Mouse (Mus musculus) intestine, embryonic 14.5 days (tissue): ENCODE data around the gene Cdt1. TPM values are rescaled to one million over a fixed set of nuclear protein-coding genes. Genes with fewer than 3 reads are reported as not detected.

Source experiments
- ATAC-seq: fragments of 200-750 bp; cut with Nextera tagmentation; replicated peaks from 2 replicates; pipeline ENCODE4 v1.8.0; 2017; ENCODE audit warnings: low read depth, moderate number of reproducible peaks, moderate TSS enrichment, moderate library complexity; ENCODE audit not compliant: low FRiP score, low TSS enrichment
- DNase-seq: peaks from one replicate; pipeline ENCODE4 v3.0.0-alpha.2; 2018; ENCODE audit warnings: low spot score
- H3K27ac ChIP-seq: fragments of 300-500 bp; sonication (generic); 2 replicates; pipeline ENCODE4 v1.5.1; 2014; ENCODE audit warnings: low read depth, mild to moderate bottlenecking, control low read depth
- H3K27me3 ChIP-seq: fragments of 300-500 bp; sonication (generic); replicated peaks from 2 replicates; pipeline ENCODE4 v1.6.1; 2014; ENCODE audit warnings: low read length, control low read depth; ENCODE audit not compliant: control insufficient read depth, insufficient read depth
- H3K36me3 ChIP-seq: fragments of 300-500 bp; sonication (generic); 2 replicates; pipeline ENCODE4 v1.6.1; 2014; ENCODE audit warnings: low read length, control low read depth; ENCODE audit not compliant: control insufficient read depth, insufficient read depth
- H3K4me1 ChIP-seq: fragments of 300-500 bp; sonication (generic); replicated peaks from 2 replicates; pipeline ENCODE4 v1.6.1; 2014; ENCODE audit warnings: low read length, control low read depth, mixed read lengths; ENCODE audit not compliant: control insufficient read depth, insufficient read depth
- H3K4me2 ChIP-seq: fragments of 300-500 bp; sonication (generic); 2 replicates; pipeline ENCODE4 v1.6.1; 2014; ENCODE audit warnings: low read length
- H3K4me3 ChIP-seq: fragments of 300-500 bp; sonication (generic); 2 replicates; pipeline ENCODE4 v1.5.1; 2014; ENCODE audit warnings: low read depth, low read length, control low read depth, mixed read lengths
- H3K9ac ChIP-seq: fragments of 300-500 bp; sonication (generic); 2 replicates; pipeline ENCODE4 v1.6.1; 2014; ENCODE audit warnings: mild to moderate bottlenecking, low read length
- H3K9me3 ChIP-seq: fragments of 300-500 bp; sonication (generic); 2 replicates; pipeline ENCODE4 v1.6.1; 2016; ENCODE audit warnings: low read length, control low read depth; ENCODE audit not compliant: control insufficient read depth
- WGBS: fragments of 180-500 bp; shearing (Covaris S2); extraction: QIAGEN DNeasy Blood & Tissue Kit; methylation state at CpG from one replicate; pipeline ENCODE4 v1.1.7; 2014; 5-methylcytosine and 5-hydroxymethylcytosine counted together
- polyA plus RNA-seq: library from polyadenylated mRNA; unstranded; fragments of >200 nt; fragmentation: Nextera tagmentation; extraction: Ambion mirVana; gene quantifications from 2 replicates; pipeline ENCODE4 v1.2.1, GENCODE M21; 2014

Cdt1 gene
- polyA plus RNA-seq, 1 experiment from 2014 or later: 49.3 TPM

- no peak overlapping the region for H3K9ac ChIP-seq
Measured at GRCm38 (mm10) chr8:122546811-122547453, 20.9 kb upstream of the Cdt1 start.

GRCm38 (mm10) chr8:122547815-122548214, 20.0 kb upstream of the Cdt1 start:
- no peak for ATAC-seq
- Histone ChIP-seq H3K9ac (no peak overlapping the region), H3K36me3 (no peaks in the 10 kb centered on the region)

More at GRCm38 (mm10) chr8:122546811-122547453, 20.9 kb upstream of the Cdt1 start:
- WGBS: 50% methylated on average over 24 of the region's 24 CpGs
- DNase-seq: no peak
- H3K9me3 ChIP-seq: no peaks in the 10 kb centered on the region
- H3K4me2 ChIP-seq: peak overlapping the region; percentile 28; the same call in 1 of the 2 replicates
- peaks cover 33% of the 10 kb centered on the region for H3K4me1 ChIP-seq
- peak overlapping the region; percentile 64; the same call in 1 of the 2 replicates for H3K27ac ChIP-seq
- 0 out of 2 replicates have a peak overlapping the region, but pooled peaks have one; percentile 0 for H3K4me3 ChIP-seq
- no peaks in the 10 kb centered on the region for H3K27me3 ChIP-seq
- ATAC-seq: no peak
- H3K36me3 ChIP-seq: no peaks in the 10 kb centered on the region

GRCm38 (mm10) chr8:122548331-122548730, 19.5 kb upstream of the Cdt1 start:
- Histone ChIP-seq H3K4me1 (peaks cover 33% of the 10 kb centered on the region), H3K27me3 (no peaks in the 10 kb centered on the region), H3K36me3 (no peaks in the 10 kb centered on the region), H3K9ac (no peak overlapping the region), H3K4me2 (0 out of 2 replicates have a peak overlapping the region, but pooled peaks have one; percentile 7), H3K9me3 (no peaks in the 10 kb centered on the region), H3K4me3 (no peak overlapping the region), H3K27ac (0 out of 2 replicates have a peak overlapping the region, but pooled peaks have one; percentile 64)
- DNase-seq (no peak), ATAC-seq (no peak)
- 60% methylated on average over 13 of the region's 13 CpGs for WGBS

More at GRCm38 (mm10) chr8:122547815-122548214, 20.0 kb upstream of the Cdt1 start:
- Histone ChIP-seq H3K9me3 (no peaks in the 10 kb centered on the region), H3K27me3 (no peaks in the 10 kb centered on the region), H3K27ac (peak overlapping the region; percentile 64), H3K4me3 (0 out of 2 replicates have a peak overlapping the region, but pooled peaks have one; percentile 0), H3K4me2 (peak overlapping the region; percentile 28), H3K4me1 (peaks cover 33% of the 10 kb centered on the region)
- DNase-seq: no peak
- WGBS: 21% methylated on average over 5 of the region's 5 CpGs

GRCm38 (mm10) chr8:122548891-122549439, 18.9 kb upstream of the Cdt1 start:
- Histone ChIP-seq H3K4me3 (no peak overlapping the region), H3K9ac (no peak overlapping the region), H3K4me2 (peak overlapping the region; percentile 61), H3K9me3 (no peaks in the 10 kb centered on the region), H3K27me3 (no peaks in the 10 kb centered on the region), H3K27ac (peak overlapping the region; percentile 22; the same call in 1 of the 2 replicates), H3K4me1 (peaks cover 33% of the 10 kb centered on the region), H3K36me3 (no peaks in the 10 kb centered on the region)
- ATAC-seq (no peak), DNase-seq (no peak)
- 80% methylated on average over 3 of the region's 3 CpGs for WGBS

GRCm38 (mm10) chr8:122550234-122550994, 17.4 kb upstream of the Cdt1 start:
- Histone ChIP-seq H3K9ac (peak overlapping the region; percentile 90), H3K27me3 (no peaks in the 10 kb centered on the region), H3K9me3 (no peaks in the 10 kb centered on the region), H3K4me1 (peaks cover 33% of the 10 kb centered on the region), H3K4me3 (peak overlapping the region; percentile 67), H3K4me2 (peak overlapping the region; percentile 61), H3K36me3 (no peaks in the 10 kb centered on the region), H3K27ac (peak overlapping the region; percentile 90)
- ATAC-seq: peak; percentile 71
- peak; percentile 76 for DNase-seq
- WGBS: 3% methylated on average over 50 of the region's 52 CpGs

GRCm38 (mm10) chr8:122550995-122551264, 16.9 kb upstream of the Cdt1 start:
- peak; percentile 44 for ATAC-seq
- Histone ChIP-seq H3K4me2 (peak overlapping the region; percentile 61), H3K27me3 (no peaks in the 10 kb centered on the region), H3K9ac (peak overlapping the region; percentile 90), H3K36me3 (no peaks in the 10 kb centered on the region), H3K27ac (peak overlapping the region; percentile 90), H3K4me1 (peaks cover 34% of the 10 kb centered on the region), H3K9me3 (no peaks in the 10 kb centered on the region), H3K4me3 (peak overlapping the region; percentile 67)
- DNase-seq: no peak
- 0% methylated on average over 33 of the region's 43 CpGs for WGBS

- peak; percentile 88 for ATAC-seq
- no peaks in the 10 kb centered on the region for H3K36me3 ChIP-seq
- peak within 1 kb of the TSS; percentile 61 for H3K4me2 ChIP-seq
- H3K27me3 ChIP-seq: no peaks in the 10 kb centered on the region
- peak; percentile 97 for DNase-seq
- peak within 1 kb of the TSS; percentile 67 for H3K4me3 ChIP-seq
- 10% methylated on average over 56 of the region's 56 CpGs for WGBS
- peaks cover 38% of the 10 kb centered on the region for H3K4me1 ChIP-seq
- H3K9me3 ChIP-seq: no peaks in the 10 kb centered on the region
- peak within 1 kb of the TSS; percentile 90 for H3K27ac ChIP-seq
- H3K9ac ChIP-seq: peak within 1 kb of the TSS; percentile 90
Measured at GRCm38 (mm10) chr8:122551265-122552051, 16.4 kb upstream of the Cdt1 start, which contains the start of gene Piezo1. Piezo1 (minus strand) TSS chr8:122551329.

GRCm38 (mm10) chr8:122554786-122555185, 13.0 kb upstream of the Cdt1 start:
- ATAC-seq: no peak
- no peak for DNase-seq
- Histone ChIP-seq H3K4me3 (no peak overlapping the region), H3K36me3 (no peaks in the 10 kb centered on the region), H3K9ac (no peak overlapping the region), H3K4me1 (peaks cover 22% of the 10 kb centered on the region; the same call in 1 of the 2 replicates), H3K4me2 (no peak overlapping the region), H3K9me3 (no peaks in the 10 kb centered on the region), H3K27me3 (no peaks in the 10 kb centered on the region), H3K27ac (no peak overlapping the region)
- WGBS: 76% methylated on average over 6 of the region's 6 CpGs
